Comparison of ENCODE assay signal across 8 mouse cellular contexts in the genomic region with DNA sequence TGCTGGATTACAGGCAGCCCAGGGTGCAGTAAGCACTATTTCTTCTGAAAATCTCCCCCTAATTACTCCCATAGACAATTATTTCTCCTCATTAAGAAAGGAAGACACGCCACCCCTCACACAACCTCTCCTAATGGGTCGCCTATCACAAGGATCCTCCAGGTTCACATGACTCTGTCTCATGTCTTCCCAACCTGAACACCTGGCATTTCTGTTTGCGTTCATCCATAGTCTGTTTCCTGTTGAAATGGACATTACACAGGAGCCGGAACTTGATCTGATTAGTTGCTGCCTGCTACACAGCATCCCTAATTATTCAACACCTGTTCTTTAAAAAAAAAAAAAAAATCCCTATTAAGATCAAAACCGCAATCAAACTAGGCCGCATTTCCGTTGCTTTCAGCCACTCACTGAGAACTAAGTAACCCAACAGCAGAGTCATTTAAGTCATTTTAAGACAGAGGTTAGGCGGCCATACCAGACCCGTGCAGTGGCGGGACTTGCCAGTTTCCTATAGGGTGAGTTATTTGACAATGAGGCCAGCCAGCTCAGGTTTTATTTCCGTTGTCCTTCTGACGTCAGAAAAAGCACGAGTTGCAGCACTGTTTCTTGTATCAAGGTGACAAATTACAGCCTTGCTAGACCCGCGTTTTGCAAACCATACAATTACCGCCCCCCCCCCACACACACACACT. TPM values are rescaled to one million over a fixed set of nuclear protein-coding genes. Genes with fewer than 3 reads are reported as not detected.
DNase-seq lines count a peak whose midpoint lies in the region; ATAC-seq and TF ChIP-seq lines count a peak whose summit lies in the region.

No protein-coding gene starts in this region.

- 12% methylated on average over 16 of the region's 16 CpGs for WGBS in heart, embryonic 15.5 days
- WGBS in liver, embryonic 13.5 days (ENCODE audit: insufficient replicate concordance): 9% methylated on average over 16 of the region's 16 CpGs
- 4% methylated on average over 16 of the region's 16 CpGs for WGBS in neural tube, embryonic 13.5 days

- peak overlapping the region; percentile 84 for H3K4me3 ChIP-seq in left cerebral cortex, adult 2 months
- H3K4me3 ChIP-seq in heart, embryonic 15.5 days: peak overlapping the region; percentile 89
- H3K4me3 ChIP-seq in liver, embryonic 13.5 days (replicated peaks): peak overlapping the region; percentile 71
- peak overlapping the region; percentile 89 for H3K4me3 ChIP-seq in neural tube, embryonic 13.5 days

- DNase-seq in left cerebral cortex, adult 2 months (ENCODE audit: extremely low spot score in 1 of 2, low spot score in 2 of 2): no peak
- DNase-seq in left cerebral cortex, adult 8-10 months (ENCODE audit: low spot score in 2 of 2): no peak
- DNase-seq in cerebellum, adult 9-10 months: peak; percentile 56
- DNase-seq in liver, embryonic 13.5 days: peak; percentile 18
- no peak for DNase-seq in adrenal gland, postnatal 36 days
- DNase-seq in testis, postnatal 10 days (ENCODE audit: low spot score): no peak

- TF ChIP-seq CTCF in left cerebral cortex, adult 2 months (IDR thresholded peaks at IDR 0.05): no peak

- ATAC-seq in heart, embryonic 15.5 days (replicated peaks; ENCODE audit: insufficient number of reproducible peaks, insufficient read depth, low FRiP score, low read depth): no peak
- ATAC-seq in liver, embryonic 13.5 days (ENCODE audit: low read depth): 0 out of 2 replicates have a peak, but pooled peaks have one; percentile 22
- no peak for ATAC-seq in neural tube, embryonic 13.5 days (ENCODE audit: low read depth)

- peak overlapping the region; percentile 90 for H3K9ac ChIP-seq in heart, embryonic 15.5 days
- peak overlapping the region; percentile 80 for H3K9ac ChIP-seq in liver, embryonic 13.5 days
- H3K9ac ChIP-seq in neural tube, embryonic 13.5 days: peak overlapping the region; percentile 100

- H3K27me3 ChIP-seq in heart, embryonic 15.5 days: no peaks in the 10 kb centered on the region
- H3K27me3 ChIP-seq in liver, embryonic 13.5 days: no peaks in the 10 kb centered on the region
- no peaks in the 10 kb centered on the region for H3K27me3 ChIP-seq in neural tube, embryonic 13.5 days

- peak overlapping the region; percentile 91 for H3K4me2 ChIP-seq in heart, embryonic 15.5 days
- peak overlapping the region; percentile 97 for H3K4me2 ChIP-seq in liver, embryonic 13.5 days
- peak overlapping the region; percentile 85 for H3K4me2 ChIP-seq in neural tube, embryonic 13.5 days

- 0 out of 2 replicates have a peak, but pooled peaks cover 4% of the 10 kb centered on the region for H3K36me3 ChIP-seq in heart, embryonic 15.5 days
- H3K36me3 ChIP-seq in liver, embryonic 13.5 days: peaks cover 14% of the 10 kb centered on the region
- peaks cover 22% of the 10 kb centered on the region for H3K36me3 ChIP-seq in neural tube, embryonic 13.5 days

- peaks cover 28% of the 10 kb centered on the region for H3K4me1 ChIP-seq in heart, embryonic 15.5 days (replicated peaks)
- H3K4me1 ChIP-seq in liver, embryonic 13.5 days (replicated peaks): peaks cover 48% of the 10 kb centered on the region
- H3K4me1 ChIP-seq in neural tube, embryonic 13.5 days (replicated peaks): peaks cover 37% of the 10 kb centered on the region

- H3K9me3 ChIP-seq in heart, embryonic 15.5 days (replicated peaks): no peaks in the 10 kb centered on the region
- no peaks in the 10 kb centered on the region for H3K9me3 ChIP-seq in liver, embryonic 13.5 days (replicated peaks)
- peaks cover 3% of the 10 kb centered on the region; the same call in 1 of the 2 replicates for H3K9me3 ChIP-seq in neural tube, embryonic 13.5 days

- peak overlapping the region; percentile 80; the same call in 1 of the 2 replicates for H3K27ac ChIP-seq in left cerebral cortex, adult 2 months
- H3K27ac ChIP-seq in heart, embryonic 15.5 days: peak overlapping the region; percentile 98
- H3K27ac ChIP-seq in liver, embryonic 13.5 days: peak overlapping the region; percentile 74; the same call in 1 of the 2 replicates
- H3K27ac ChIP-seq in neural tube, embryonic 13.5 days (replicated peaks): peak overlapping the region; percentile 100

- intact Hi-C loops in left cerebral cortex, adult 2 months (cut with DNase I): no loop called here

RNA-seq across cellular contexts. Expression of gene Slc38a1, which starts 2.3 kb away (rescaled TPM):
- 100 to 1,000 TPM; 111 to 116 TPM for total RNA-seq in left cerebral cortex, adult 2 months (2021)
- total RNA-seq in left cerebral cortex, adult 8-10 months (2022): 100 to 1,000 TPM; 104 to 111 (median 110) TPM
- 66.1 and 67.8 TPM in 2 replicates for polyA plus RNA-seq in heart, embryonic 15.5 days (2015; fragmentation: Nextera tagmentation; extraction: Ambion mirVana)
- 29.6 and 40.1 TPM in 2 replicates for polyA plus RNA-seq in liver, embryonic 13.5 days (2015; fragmentation: Nextera tagmentation; extraction: Ambion mirVana)
- polyA plus RNA-seq in neural tube, embryonic 13.5 days (2015; fragmentation: Nextera tagmentation; extraction: Ambion mirVana): 140 and 158 TPM in 2 replicates
- total RNA-seq in adrenal gland, postnatal 36 days (2021): 10 to 100 TPM; 27.6 to 41.7 TPM

RNA-seq across cellular contexts. Expression of gene Slc38a2, which starts 59.1 kb away (rescaled TPM):
- 100 to 1,000 TPM in 1 of 2 experiments, 10 to 100 TPM in 1; 96.9 to 108 TPM for total RNA-seq in left cerebral cortex, adult 2 months (2021)
- 10 to 100 TPM; 81.1 to 86.9 (median 83.9) TPM for total RNA-seq in left cerebral cortex, adult 8-10 months (2022)
- polyA plus RNA-seq in heart, embryonic 15.5 days (2015; fragmentation: Nextera tagmentation; extraction: Ambion mirVana): 158 and 170 TPM in 2 replicates
- 33.8 and 45.3 TPM in 2 replicates for polyA plus RNA-seq in liver, embryonic 13.5 days (2015; fragmentation: Nextera tagmentation; extraction: Ambion mirVana)
- polyA plus RNA-seq in neural tube, embryonic 13.5 days (2015; fragmentation: Nextera tagmentation; extraction: Ambion mirVana): 118 and 142 TPM in 2 replicates
- 100 to 1,000 TPM; 195 to 216 TPM for total RNA-seq in adrenal gland, postnatal 36 days (2021)

Comparison
In these comparisons a context has a peak if more than half of its experiments do, and no peak if none do; other contexts are left out.
1. DNase-seq: peak in cerebellum, adult 9-10 months (single experiment) and liver, embryonic 13.5 days (single experiment); none in left cerebral cortex, adult 2 months (0 of 2), left cerebral cortex, adult 8-10 months (0 of 2), adrenal gland, postnatal 36 days (0 of 2) and testis, postnatal 10 days (single experiment).
2. Peak in every context shown above with its lines, with median percentiles within 50 percentile points of each other: H3K27ac ChIP-seq, H3K4me3 ChIP-seq, H3K4me2 ChIP-seq and H3K9ac ChIP-seq.